ENCODE assay signal across 24 mouse cellular contexts in the genomic region with DNA sequence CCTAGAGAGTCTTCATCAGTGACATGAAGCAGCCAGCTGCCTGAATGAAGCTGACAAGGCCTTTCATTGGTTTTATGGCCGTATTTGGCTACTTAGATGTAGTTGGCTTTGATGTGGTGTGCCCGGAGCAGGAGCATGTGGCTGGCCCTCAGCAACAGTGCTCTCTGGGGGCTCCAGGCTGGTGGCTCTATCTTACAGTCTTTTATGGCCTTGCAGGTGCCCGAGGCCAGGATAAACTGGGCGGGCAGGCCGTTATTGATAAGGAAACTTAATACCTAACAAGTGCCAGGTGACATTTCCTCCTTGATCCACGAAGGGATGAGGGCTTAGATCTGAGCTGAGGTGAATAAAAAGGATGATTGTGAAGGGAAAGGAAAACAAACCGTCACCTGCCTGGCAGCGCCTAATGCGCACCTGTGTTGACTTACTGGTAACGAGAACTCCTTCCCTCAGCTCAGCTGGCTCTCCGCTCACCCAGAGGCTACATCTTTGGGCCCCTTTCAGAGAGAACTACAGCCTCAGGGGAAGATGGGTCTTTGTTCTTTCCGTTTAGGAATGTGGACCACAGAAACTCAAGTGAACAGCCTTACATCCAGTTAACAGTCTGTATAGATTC. TPM values are rescaled to one million over a fixed set of nuclear protein-coding genes. Genes with fewer than 3 reads are reported as not detected.
"Had no signal": no experiment of that assay in that cellular context is flagged by ENCODE, and none has a peak within 500 bp of the region (broad histone marks: within the 10 kb centered on the region; RNA-seq: fewer than 3 reads in every experiment).

No protein-coding gene starts in this region.

- H3K4me2 ChIP-seq: limb, embryonic 13.5 days; liver, embryonic 12.5 days; liver, embryonic 15.5 days; midbrain, embryonic 15.5 days; neural tube, embryonic 12.5 days; neural tube, embryonic 15.5 days had no signal

- H3K27me3 ChIP-seq: midbrain, embryonic 15.5 days; neural tube, embryonic 12.5 days; neural tube, embryonic 15.5 days had no signal

- H3K27ac ChIP-seq: kidney, postnatal 0 days; layer of hippocampus, adult 2 months; limb, embryonic 10.5 days; limb, embryonic 13.5 days; liver, embryonic 12.5 days; liver, embryonic 15.5 days; macrophage; midbrain, embryonic 10.5 days; midbrain, embryonic 15.5 days; neural tube, embryonic 12.5 days; neural tube, embryonic 15.5 days had no signal

- H3K9me3 ChIP-seq: limb, embryonic 10.5 days; limb, embryonic 13.5 days; liver, embryonic 12.5 days; liver, embryonic 15.5 days; midbrain, embryonic 10.5 days; midbrain, embryonic 15.5 days; neural tube, embryonic 12.5 days; neural tube, embryonic 15.5 days had no signal

- H3K4me1 ChIP-seq: liver, embryonic 12.5 days; liver, embryonic 15.5 days had no signal

- H3K4me3 ChIP-seq: layer of hippocampus, adult 2 months; limb, embryonic 10.5 days; limb, embryonic 13.5 days; liver, embryonic 12.5 days; liver, embryonic 15.5 days; midbrain, embryonic 10.5 days; midbrain, embryonic 15.5 days; neural tube, embryonic 12.5 days; neural tube, embryonic 15.5 days had no signal

- H3K9ac ChIP-seq: limb, embryonic 13.5 days; liver, embryonic 12.5 days; liver, embryonic 15.5 days; midbrain, embryonic 15.5 days; neural tube, embryonic 12.5 days; neural tube, embryonic 15.5 days had no signal

- DNase-seq: kidney, adult 2 months; layer of hippocampus, adult 9-11 months; liver; lung, adult 18-20 months; lung, postnatal 14 days; right cerebral cortex, adult 18-20 months; right cerebral cortex, postnatal 14 days; right cerebral cortex, postnatal 4 days; spleen, adult 18-20 months; thymus, adult 2 months; thymus, postnatal 14 days; thymus, postnatal 4 days had no signal

- H3K36me3 ChIP-seq: limb, embryonic 10.5 days; limb, embryonic 13.5 days; liver, embryonic 12.5 days; liver, embryonic 15.5 days; midbrain, embryonic 10.5 days; midbrain, embryonic 15.5 days; neural tube, embryonic 12.5 days; neural tube, embryonic 15.5 days had no signal

- ATAC-seq: liver, embryonic 12.5 days; midbrain, embryonic 15.5 days had no signal

RNA-seq across cellular contexts. Expression of a gene that starts 30.8 kb away (rescaled TPM):
- total RNA-seq: megakaryocyte, adult 5-6 weeks had no signal
- polyA plus RNA-seq: macrophage had no signal

RNA-seq across cellular contexts. Expression of a gene that starts 44.4 kb away (rescaled TPM):
- total RNA-seq: megakaryocyte, adult 5-6 weeks had no signal
- polyA plus RNA-seq: macrophage had no signal
